Mouse (Mus musculus): ENCODE measurements around the gene Abhd11.
"Not testable (repeated sequence)": the region's sequence is repeated elsewhere in the genome, so short reads cannot be mapped to it uniquely, and the experiment has no call there.

Gene Abhd11

DNA sequence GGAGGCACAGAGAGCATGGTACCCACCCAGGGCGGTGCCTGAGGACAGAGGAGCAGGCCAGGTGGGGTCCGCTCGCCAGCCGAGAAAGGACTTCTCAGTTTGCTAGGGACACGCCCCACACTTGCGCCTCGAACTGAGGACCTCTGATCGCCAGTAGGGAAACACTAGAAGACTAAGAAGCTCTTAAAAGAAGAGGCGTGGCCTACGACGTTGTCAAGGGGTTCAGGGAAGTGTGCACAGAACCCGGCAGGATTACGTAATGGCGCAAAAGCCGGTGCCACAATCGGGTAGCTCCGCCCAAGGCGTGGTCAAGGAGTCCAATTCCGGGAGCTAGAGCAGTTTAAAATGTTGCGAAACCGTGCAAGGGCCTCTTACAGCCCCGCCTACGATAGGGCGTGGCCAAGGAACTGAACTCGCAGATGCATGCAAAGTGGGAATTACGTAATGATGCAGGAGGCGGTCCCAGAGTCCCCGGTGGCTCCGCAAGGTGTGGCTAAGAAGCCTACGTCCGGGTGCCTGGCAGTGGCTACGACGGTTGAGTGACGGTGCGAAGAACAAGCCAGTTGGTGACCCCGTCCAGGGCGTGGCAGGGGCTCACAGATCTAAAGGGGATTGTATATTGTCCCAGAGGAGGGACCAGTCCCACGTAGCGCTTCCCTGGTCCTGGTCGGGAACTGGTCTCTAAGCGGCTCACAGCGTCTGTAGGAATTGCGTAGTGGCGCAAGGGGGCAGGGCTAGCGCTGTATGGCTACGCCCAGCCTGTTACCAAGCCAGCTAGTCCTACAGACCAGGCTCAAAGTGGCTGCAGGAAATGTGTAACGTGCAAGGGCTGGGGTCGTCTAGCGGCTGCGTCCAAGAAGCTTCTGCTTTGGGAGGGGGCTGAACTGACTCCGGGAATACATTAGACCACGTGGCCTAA lies at the start of gene Abhd11:
Abhd11 (plus strand) TSS at position 482 of the 919 bp plus-strand sequence.
- DNase-seq (ENCODE audit: low spot score in 2 of 2) = peak; percentile 99

GRCm38 (mm10) chr5:134960430-134960829 lies 48.5 kb upstream of the Abhd11 start:
- DNase-seq (ENCODE audit: low spot score in 2 of 2) = no peak

DNA sequence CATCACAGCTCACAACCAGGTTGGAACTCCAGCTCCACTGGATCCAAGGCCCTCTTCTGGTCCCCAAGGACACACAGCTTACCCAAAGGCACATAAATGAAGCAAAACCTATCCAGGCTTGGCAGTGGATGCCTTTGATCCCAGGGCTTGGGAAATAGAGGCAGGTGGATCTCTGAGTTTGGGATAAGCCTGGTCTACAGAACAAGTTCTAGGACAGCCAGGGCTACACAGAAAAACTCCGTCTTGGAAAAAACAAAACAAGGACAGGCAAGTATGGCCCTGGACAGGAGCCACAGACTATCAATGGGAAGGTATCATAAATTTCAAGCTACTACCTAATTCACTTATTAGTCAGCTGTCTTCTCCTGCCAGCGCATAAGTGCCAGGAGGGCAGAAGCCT lies 47.4 kb upstream of the Abhd11 start:
- DNase-seq (ENCODE audit: low spot score in 2 of 2) = no peak

DNA sequence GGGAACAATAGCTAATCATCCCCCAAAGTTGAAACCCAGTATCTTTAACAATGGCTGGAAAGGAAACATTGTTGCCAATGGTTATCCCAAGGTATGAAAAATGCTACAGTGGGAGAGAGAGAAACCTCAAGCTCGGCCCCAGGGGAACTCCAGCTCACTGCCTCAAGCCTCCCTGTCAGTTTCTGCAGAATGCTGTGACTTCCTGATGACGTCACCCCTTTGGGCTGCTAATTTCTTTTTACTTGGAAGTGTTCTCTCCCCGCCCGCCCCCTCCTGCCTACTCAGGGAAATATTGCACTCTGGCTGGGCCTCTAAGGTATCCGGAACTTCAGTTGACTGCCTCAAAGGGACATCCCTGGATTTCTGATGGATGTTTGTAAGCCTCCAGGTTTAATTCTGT lies 45.4 kb upstream of the Abhd11 start:
- no peak for DNase-seq (ENCODE audit: low spot score in 2 of 2)

- not testable (repeated sequence) for DNase-seq (ENCODE audit: low spot score in 2 of 2)
Measured at GRCm38 (mm10) chr5:134964655-134965054, 44.3 kb upstream of the Abhd11 start.

GRCm38 (mm10) chr5:134965473-134965851 lies 43.5 kb upstream of the Abhd11 start:
- DNase-seq (ENCODE audit: low spot score in 2 of 2) = peak; percentile 29 to 36

DNA sequence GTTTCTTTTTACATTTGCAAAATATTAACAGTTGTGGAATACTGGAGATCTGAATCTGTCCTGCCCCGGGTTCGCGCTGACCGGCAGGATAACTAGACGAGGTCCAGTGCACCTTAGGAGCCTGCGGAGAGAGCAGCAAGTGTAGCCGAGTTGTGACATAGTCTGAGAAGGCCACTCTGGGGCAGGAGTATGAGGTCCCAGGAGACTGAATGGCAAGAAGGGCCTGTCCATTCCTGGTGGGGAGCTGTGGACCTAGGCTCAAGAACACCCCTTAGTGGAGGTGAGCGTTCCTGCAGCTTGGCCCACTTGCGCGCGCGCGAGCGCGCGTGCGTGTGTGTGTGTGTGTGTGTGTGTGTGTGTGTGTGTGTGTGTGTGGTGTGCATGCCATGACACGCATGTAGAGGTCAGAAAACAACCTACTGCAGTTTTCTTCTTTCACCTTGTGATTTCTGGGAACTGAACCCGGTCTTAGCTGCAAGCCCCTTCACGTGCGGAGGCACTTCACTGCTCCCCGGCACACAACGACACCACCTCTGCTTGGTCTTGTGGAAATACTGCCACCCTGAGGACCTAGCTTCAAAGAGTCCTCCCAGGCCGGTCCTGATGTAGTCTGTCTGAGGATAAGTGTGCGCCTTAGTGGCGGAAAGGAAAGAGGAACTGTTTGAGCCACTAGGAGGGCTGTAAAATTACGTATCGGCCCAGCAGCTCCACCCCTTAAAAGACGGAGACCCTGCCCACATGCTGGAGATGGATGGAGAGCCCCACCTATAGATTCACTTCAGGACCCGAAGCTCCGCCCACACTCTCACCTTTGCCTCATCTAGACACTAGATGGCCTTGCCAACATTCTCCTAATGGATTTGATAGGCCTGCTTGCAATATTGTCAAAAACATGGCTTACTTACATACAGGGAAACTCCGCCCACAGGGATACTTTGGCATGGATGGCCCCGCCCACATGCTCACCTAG lies 42.8 kb upstream of the Abhd11 start:
- DNase-seq (ENCODE audit: low spot score in 2 of 2) = no peak

GRCm38 (mm10) chr5:134967164-134967944 lies 41.6 kb upstream of the Abhd11 start:
- DNase-seq (ENCODE audit: low spot score in 2 of 2) = no peak

DNA sequence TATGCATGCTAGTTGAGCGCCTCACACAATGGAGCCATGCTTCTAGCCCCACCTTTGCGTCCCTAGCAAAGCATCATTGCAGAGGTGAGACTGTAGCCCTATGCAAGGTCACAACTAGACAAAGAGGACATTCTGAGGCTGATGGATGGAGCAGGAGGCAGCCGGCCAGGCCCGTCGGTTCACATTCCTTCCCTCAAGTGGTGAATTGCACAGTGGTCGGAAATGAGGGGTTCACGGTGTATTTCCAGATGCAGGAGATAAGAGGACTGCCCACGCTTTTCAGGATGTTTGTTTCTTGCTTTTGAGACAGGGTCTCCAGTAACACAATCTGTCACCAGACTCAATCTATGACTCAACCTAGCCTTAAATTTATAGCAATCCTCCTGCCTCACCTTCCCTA lies 38.3 kb upstream of the Abhd11 start:
- no peak for DNase-seq (ENCODE audit: low spot score in 2 of 2)

DNA sequence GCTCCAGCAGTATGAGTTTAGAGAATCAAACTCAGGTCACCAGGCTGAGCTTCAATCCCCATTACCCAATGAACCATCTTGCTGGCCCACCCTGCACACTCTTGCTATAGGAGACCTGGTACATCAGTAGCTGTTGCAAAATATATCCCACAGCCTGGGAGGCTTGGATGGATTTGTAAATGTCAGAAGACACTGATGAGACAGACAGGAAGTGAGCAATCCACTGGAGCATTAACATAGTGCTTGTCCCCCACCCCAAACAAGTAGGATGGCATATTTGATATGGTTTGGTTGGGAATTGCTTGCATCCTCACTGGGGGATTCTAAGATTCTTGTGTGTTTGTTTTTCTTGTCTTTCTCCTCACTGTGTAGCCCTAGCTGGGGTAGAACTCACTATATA lies 35.9 kb upstream of the Abhd11 start:
- DNase-seq (ENCODE audit: low spot score in 2 of 2) = no peak

GRCm38 (mm10) chr5:134973526-134973925 lies 35.4 kb upstream of the Abhd11 start:
- DNase-seq (ENCODE audit: low spot score in 2 of 2) = no peak

DNA sequence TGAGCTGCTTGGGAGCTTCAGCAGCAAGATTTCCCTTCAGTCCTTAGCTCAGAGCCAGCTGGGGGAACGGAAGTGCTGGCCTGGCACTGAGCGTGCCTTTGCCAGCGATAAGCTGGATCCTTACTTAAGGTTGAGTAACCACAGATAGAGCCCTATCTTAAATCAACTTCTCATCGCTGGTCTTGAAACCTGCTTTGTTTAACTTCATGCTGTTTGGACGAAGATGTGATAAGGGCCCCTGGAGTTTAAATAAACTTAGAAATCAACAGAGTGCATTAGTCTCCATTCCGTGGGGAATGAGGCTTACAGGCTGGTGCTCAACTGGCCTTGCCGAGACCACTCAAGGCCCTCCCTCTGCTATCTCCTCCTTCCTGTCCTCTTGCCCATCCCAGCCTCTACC lies 34.7 kb upstream of the Abhd11 start:
- no peak for DNase-seq (ENCODE audit: low spot score in 2 of 2)

DNA sequence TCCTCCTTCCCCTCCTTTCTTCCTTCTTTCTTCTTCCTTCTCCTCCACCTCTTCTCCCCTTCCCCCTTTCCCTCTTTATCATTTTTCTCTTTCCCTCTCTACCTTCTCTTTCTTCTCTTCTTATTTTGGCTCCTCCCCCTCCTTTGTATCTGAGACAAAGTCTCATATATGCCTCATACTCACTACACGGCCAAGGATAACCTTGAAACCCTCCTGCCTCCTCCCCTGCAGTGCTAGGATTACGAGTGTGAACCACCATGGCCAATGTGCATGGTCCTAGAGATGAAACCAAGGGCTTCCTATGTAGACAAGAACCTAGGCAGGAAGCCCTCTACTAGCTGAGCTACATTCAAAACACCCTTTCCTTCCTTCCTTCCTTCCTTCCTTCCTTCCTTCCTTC lies 34.0 kb upstream of the Abhd11 start:
- no peak for DNase-seq (ENCODE audit: low spot score in 2 of 2)

DNA sequence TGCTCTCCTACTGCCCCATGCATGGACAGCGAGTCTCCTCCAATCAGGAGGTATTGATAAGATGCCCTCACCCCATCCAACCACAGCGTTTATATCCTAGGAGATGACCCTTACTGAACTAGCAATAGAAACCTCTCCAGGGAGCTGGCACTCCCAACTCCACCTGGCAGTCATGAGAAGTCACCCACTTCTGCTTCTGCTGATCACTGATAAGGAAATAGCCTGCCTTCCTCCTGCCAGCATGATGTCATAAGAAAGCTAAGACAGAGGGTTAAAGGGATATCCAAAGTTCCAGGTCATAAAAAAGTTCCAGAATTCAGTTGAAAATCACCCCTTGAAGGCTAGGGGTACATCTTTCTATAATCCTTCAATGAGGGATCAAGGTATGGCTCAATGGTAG lies 32.8 kb upstream of the Abhd11 start:
- DNase-seq (ENCODE audit: low spot score in 2 of 2) = no peak

GRCm38 (mm10) chr5:134976577-134977250 lies 32.2 kb upstream of the Abhd11 start:
- no peak for DNase-seq (ENCODE audit: low spot score in 2 of 2)

GRCm38 (mm10) chr5:134977837-134978236 lies 31.1 kb upstream of the Abhd11 start:
- no peak for DNase-seq (ENCODE audit: low spot score in 2 of 2)

GRCm38 (mm10) chr5:134981149-134981548 lies 27.8 kb upstream of the Abhd11 start:
- no peak for DNase-seq (ENCODE audit: low spot score in 2 of 2)

DNA sequence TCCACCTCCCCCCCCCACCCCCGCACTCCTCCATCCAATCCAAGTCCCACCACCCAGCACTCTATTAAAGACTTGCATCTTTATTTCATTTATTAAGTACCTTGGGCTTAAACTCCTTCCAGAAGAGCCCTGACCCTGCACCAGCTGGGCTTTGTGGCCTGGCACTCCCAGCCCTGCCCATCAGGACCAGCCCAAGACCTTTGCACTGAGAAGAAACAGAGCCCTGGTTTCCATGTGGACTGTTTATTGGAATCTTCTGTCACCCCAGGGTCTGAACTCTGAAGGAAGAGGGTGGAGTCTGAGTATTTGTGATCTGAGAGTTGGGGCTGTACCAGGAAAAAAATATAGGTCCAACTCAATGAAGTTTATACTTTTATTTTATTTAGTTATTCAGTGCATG lies 25.8 kb upstream of the Abhd11 start:
- no peak for DNase-seq (ENCODE audit: low spot score in 2 of 2)

- DNase-seq (ENCODE audit: low spot score in 2 of 2) = no peak
Measured at GRCm38 (mm10) chr5:134983771-134984170, 25.2 kb upstream of the Abhd11 start.

GRCm38 (mm10) chr5:134985633-134986297 lies 23.2 kb upstream of the Abhd11 start, which contains the start of gene Cldn3:
TSS of gene Cldn3 (plus strand) at chr5:134986214.
- no peak for DNase-seq (ENCODE audit: low spot score in 2 of 2)

Measured in right cerebral cortex, postnatal 36 days (tissue).